Mouse (Mus musculus) ovary, postnatal 10 days (tissue): ENCODE results near the gene Mical3.

ENCODE experiments used
- DNase-seq: peaks from one replicate; pipeline ENCODE4 v3.0.0; 2022; ENCODE audit warnings: low spot score

Gene Mical3

DNA sequence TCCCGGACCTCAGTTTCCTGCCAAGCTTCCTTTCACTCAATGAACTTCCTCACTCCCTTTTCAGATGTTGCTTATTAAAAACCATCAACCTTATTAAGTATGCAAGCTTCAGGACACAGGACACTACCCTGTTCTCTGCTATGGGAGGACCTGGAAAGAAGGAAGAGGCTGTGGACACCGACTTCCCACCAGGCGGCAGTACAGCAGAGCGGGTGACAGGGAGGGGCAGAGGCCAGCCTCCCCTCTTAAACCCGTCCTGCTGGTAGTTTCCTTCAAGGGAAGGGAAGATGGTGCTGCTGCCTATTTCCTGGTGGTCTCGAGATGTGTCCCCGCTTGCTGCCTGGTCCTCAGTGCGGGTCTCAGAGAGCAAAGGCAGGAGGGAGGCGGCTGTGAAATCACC is 117.0 kb downstream of the Mical3 start:
- no peak for DNase-seq

DNA sequence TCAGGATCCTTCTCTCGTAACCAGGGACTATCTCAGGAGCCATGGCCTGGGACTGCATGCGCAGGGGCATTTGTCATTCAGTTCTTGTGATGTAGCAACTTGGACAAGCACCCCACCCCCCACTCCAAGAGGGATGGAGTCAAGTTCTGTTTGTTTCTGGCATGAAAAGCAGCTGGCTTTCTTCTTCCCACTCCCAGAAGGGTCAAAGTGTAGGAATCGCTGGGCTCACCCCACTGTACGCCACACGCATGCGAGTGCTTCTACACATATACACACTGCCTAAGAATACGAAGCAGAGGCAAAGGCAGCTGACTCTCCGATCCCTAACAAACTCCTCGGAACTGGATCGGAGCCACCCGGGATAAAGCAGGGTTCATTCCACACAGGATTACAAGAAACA is 119.1 kb downstream of the Mical3 start:
- DNase-seq, result no peak

DNA sequence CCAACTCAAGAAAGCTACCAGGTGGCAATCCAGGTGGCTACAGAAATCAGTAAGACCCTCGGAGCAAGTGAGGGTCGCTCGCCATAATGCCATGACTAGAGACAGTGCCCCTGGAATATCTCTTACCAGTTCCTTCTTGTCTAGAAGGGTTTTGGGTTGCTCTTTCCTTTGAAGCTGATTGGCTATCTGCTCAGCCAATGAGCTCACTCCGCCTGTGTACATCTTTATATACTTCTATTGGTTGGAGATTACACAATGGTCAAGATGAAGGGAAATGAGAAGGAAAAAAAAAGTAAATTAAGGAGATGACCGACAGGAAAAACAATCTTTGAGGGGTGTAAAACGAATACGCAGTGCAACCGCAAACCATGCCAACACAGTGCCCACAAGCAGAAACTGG is 121.1 kb downstream of the Mical3 start:
- DNase-seq, result no peak

DNA sequence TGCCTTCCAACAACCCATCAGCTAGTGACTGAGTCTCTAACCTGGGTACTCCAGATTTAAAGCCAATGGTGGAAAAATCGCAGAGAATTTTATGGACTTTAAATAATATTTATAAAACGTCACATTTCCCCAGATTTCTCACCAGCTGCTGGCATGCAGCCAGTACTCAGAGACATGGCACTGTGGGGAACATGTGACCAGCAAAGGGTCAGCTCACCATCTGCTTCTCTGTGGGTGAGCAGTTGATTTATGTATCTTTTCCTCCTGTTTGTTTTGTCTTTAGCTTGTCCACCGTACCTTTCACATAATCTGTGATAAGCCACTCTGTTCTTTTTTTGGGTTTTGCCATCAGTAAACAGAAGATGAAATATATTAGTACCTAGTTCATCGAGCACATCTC is 125.8 kb downstream of the Mical3 start:
- DNase-seq, result no peak

DNA sequence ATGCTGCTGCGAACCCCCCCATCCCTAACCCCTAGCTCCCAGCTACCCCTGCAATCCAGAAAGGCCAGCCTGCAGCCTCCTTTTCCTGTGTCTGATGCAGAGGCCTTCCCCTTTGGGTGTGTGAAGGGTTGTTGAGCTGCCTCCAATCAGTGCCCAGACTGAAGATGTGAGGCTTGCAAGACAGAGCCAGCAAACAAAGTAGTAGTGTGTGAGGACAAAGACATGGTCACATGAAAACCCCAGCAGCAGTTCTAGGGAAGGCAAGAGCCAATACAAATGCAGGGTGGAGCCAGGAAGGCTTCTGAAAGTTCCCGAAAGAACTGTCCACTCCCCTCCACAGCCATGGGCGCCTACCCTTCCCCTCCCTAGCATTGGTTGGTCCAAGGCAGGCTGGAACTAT is 127.8 kb downstream of the Mical3 start:
- DNase-seq, result no peak

DNA sequence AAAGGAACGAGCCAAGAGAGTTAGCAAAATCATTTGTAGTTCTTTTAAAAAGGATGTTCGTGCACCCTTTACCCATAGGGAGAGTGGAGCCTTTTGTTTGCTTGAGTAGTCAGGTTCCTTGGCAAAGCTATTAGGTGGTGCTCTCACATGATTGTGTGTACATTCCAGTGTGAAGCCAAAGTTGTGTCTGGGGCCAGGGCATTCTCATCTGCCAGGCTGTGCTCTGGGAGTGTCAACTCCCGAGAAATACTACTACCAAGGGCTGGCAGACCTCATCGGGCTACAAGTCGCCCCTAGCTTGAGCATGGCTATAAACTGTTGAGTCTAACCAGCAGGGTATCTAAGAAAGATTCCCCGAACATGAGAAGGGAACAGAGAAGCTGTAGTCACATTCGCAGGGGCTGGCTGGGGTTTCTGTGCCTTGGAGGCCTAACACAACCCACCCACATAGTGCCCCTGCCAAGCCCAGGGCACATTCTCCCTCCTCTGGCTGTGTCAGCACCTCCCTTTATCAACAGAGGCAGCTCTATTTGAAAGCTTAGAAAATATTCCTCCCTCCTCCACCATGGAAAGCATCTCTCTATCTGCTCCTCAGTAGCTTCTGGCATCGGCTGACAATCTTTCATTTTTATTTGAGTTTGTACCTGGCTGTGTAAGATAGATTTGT is 130.8 kb downstream of the Mical3 start:
- no peak for DNase-seq

DNA sequence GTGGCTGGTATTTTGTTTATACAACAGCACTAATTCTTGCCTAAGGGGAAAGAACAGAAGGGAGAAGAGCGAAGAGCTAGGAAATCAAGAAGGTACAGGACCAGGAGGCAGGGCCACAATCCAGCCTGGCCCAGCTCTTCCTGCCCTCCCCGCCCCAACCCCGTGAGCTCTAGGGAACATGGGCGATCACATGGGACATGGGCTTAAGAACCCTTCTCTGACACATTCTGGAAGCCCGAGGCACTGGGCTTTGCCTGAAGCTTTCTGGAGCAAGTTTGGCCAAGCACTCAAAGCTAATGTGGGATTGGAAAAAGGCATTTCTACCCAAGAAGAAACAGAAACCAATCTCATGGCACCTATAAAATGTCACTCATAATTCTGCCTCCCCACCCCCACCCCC is 131.7 kb downstream of the Mical3 start:
- no peak for DNase-seq

DNA sequence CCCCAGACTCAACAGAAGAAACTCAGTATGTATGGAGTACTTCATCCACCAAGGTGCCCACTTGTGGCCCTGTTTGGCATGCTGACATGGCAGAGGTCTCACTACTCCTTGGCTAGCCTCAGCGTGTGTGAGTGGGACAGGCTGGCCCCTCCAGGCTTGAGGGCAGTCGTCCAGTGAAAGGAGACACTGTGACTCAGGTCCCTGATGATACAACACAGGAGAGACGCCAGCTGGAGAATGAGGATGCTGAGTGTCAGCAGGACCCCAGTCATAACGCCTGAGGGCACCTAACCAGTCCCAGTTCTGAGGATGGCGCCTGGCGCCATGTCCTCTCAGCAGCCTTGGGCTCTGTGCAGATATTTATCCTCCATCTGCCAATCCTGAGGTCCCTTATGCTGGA is 134.2 kb downstream of the Mical3 start:
- no peak for DNase-seq

DNA sequence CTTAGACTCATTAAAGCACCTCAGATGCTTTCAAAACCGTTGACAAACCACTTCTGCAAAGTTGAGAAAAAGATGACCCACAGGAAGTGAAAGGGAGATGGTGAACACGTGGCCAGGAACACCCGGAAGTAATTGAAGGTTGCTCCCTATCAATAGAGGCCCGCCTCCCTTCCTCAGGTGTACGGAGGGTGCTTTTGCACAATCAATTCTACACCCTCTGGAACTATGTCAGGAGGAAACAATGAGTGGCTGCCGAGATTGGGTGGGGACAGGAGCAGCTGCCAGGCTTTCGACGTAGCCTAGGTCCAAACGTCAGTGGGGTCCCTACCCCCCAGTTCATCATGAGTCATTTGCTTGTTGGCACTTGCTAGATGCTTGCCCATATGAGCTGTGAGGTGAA is 135.3 kb downstream of the Mical3 start:
- DNase-seq, result no peak

DNA sequence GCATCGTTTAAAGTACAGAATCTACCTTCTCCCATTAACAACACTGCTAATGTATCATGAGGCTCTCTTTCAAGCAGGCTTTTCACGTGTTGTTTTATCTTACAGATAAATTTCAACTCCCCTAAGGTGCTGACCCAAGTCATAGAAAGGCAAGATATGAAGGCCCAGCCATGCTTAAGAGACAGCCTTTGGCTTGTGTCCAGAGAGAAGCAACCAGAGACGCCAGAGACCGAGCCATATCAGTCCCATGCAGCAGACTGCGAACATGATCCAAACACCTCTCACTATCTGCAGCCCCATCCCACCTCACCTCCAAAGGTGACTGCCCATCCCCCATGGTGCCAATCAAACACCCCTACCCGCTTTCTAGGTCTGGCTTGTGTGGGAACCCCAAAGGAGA is 138.9 kb downstream of the Mical3 start:
- no peak for DNase-seq

DNA sequence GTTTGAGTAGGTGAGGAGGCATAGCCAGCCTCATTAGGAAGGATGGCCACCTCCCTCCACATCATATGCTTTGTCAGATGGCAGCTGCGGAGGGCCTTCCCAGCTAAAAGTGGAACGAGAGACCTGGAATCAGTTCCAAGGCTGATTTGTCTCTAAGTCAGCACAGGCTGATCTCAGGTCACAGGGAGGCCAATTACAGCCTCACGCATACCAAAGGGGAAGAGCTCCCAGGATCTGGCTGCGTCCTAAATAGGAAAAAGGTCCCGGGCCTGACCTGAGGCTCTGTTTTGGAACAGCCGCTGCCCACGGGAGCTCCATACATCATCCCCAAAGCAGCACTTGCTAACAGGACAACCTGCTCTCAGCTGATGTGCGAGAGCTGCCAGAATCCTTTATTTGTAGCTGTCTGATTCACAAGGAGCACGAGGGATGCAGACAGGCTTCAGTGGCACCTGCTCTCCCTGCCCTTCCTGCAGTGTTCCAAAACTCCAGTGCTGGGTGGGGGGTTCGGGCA is 143.2 kb downstream of the Mical3 start:
- DNase-seq, result no peak

DNA sequence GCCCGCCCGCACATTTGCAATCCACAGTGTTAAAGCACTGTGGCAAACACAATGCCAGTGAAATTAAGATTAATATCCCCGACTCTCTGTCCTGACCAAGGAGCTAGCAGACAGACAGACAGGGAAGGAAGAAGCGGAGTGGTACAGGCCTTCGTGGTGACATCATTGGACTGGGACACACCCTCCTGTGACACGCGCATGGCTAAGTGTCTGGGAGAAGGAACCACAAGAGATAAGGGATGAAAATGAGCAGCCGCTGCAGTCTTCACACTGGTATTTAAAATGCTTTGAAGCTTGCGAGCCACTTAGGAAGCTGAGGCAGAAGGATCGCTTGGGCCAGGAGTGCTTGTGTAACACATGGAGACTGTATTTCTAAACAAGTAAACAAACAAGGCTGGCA is 143.6 kb downstream of the Mical3 start:
- DNase-seq, result no peak

DNA sequence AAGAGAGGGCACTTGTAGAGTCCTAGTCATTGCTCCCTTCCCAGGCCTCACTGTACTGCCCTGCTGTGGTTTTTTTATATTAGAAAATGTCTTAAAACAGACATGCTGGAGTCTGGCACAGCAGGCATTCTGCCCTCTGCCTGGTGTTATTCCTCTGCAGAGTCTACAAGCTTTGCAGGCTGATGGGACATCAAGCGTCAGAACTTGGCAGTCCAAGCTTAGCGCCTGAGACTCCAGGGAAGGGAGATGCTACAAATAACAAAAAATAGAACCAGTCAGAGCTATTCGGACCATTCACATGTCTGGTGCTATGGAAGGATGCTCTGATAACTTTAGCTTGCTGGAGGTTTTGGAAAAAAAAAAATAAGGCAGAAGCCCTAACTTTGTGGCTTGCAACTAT is 144.6 kb downstream of the Mical3 start:
- DNase-seq, result no peak

DNA sequence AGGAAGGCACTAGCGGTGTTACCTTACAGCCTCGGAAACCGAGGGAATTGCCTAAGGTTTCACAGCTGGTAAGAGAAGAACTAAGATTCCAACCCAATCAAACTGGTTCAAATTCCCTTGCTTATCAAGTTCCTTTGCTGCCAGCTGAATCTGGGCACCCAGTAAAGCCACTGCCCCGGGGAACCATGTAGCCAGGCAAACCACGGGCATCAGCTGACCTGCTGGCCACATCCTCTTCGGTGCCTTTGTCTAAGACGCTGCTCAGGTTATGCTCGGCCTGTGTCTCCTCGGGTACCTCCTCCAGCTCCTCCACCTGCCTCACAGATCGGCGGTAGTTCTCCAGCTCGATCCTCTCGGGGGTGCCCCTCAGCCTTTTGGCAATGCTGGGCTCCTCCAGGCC is 148.5 kb downstream of the Mical3 start:
- no peak for DNase-seq

DNA sequence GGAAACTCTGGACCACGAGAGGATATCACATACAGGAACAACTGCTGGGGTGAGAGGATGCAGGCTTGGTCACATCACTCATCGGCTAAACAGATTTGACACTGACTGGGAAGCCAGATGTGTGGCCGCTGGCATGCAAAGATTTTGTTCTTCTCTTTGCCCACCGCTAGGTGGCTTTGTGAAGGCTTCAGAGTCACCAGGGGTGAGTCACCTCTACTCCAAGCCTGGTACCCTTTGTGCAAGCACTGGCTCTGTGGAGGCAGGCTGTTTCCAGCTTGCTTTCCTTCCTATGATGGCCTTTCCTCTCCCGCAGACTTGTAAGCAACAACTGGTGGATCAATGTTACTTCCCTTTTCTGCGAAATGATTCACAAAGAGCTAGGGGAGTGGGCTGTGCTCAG is 149.3 kb downstream of the Mical3 start:
- DNase-seq, result no peak

DNA sequence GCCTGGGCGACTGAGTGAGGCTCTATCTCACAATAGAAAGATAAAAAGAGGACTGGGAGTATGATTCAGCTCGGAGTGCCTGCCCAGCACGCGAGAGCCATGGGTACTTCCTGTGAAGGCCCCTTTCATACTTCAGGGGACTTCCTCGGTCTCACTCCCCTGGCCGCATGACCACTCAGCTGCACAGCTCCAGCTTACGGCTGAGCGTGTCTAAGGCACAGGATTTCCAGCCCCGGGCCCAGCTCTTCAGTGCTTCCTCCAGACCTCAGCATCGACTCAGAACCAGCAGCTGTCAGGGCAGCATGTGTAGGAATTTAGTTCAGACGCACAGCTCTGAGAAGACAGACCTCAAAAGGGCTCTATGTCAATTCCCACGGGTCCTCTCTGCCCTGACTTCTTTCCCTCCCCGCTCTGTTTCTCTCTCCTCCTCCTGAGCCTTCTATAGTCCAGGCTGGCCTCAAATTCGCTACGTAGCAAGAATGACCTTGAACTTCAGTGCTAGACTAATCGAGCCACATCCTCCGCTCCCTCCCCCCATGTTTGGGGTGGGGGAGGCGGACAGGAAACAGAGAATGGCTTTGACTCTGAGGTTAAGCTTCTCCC is 152.7 kb downstream of the Mical3 start:
- DNase-seq, result no peak

DNA sequence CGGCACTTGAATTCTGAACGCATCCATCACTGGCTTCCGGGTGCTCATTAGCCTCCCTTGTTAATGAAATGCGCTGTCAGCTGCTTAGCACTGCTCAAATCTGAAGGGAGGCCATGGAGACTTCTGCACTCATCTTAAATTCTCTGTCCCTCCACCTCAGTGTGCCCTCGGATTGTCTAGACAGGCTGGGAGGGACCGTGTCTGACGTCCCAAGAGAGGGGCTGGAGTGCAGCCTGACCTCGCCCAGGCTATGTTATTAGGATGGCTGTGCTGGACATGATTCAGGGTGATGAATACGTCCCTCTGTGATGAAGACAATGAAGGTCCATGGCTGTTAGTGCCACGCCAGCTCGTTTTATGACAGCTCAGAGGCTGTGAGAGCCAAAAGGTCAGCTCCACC is 153.8 kb downstream of the Mical3 start:
- DNase-seq, result no peak

DNA sequence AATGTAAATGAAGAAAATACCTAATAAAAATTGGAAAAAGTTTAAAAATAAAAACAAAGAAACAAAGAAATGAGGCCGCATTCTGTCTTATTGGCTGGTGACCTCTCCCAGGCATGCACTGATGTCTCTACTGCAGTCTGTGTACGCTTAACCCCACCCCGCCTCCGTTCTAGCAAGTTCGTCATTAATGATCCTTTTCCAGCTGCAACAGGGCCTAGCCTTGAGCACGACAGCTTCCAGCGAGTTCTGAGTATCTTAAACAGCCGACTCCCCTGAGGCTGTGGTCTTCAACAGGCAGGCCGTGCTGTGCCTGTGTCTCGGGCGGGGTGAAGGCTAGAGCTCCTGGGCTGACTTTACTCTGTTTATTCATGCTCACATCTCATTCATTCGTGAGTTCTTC is 154.7 kb downstream of the Mical3 start:
- DNase-seq, result no peak

DNA sequence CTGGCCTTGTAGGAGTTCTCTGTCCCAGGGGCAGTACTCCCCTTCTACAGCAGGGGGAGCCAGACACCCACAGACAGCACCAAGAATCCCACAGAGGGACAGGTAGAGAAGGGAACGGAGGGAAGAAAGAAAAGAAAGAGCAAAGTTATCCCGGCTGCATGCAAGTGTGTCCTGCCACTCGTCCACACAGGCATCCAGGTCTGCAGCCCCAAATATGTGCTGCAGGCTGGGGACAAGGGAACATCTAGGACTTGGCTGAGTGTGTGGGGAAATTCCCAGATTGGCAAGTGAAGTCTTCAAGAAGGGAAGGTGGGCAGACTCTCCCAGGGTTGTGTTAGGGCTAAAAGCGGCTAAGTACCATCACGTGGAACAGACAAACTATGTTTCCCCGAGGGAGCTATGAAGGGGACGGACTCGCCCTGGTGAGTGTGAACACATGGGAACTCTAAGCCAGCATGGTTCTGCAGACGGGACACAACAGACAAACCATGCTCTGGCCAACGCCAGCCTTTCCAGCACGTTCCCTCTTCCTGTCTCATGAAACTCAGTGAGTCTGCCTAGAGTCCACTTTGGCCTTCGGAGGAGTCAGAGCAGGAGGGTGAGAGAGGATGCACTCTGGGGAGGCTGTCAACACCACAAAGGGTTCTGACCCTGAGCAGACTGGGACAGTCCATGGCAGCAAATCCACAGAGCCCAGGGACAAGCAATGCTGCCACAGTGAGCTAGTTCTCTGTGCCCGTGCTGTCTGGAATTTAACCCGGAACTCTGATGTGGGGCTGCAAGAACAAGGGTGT is 158.8 kb downstream of the Mical3 start:
- DNase-seq, result peak; percentile 69

DNA sequence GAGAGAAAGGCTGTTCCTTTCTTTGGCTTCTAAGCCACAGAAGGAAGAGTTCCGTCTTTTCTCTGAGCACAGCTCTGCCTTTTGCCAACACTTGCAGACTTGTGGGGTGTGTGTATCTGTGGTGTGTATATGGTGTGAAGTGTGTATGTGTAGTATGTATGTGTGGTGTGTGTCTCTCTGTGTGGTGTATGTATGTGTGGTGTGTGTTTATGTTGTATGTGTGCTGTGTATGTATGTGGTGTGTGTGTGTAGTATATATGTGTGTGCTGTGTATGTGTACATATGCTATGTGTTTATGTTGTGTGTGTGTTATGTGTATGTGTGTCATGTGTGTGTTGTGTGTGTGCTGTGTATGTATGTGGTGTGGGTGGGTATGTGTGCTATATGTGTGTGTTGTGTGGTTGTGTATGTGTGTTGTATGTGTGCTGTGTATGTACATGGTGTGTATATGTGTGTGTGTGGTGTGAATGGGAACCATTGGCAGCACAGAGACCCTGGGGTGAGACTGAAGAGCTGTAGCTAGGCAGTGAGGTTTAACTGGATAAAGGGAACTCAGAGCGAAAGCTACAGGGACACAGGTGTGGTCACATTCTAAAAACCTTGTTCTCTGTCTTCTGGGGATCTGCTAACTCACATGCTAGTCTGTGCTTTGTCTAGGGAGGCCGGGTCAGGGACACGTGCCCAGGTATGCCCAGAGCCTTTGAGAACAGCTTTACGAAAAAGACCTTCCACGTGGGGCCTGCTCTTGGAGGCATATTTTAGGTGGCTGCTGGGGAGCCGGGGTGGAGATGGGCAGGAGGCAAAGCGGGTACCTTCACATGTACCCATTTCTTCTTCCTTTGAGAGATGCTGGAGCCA is 159.6 kb downstream of the Mical3 start:
- no peak for DNase-seq

DNA sequence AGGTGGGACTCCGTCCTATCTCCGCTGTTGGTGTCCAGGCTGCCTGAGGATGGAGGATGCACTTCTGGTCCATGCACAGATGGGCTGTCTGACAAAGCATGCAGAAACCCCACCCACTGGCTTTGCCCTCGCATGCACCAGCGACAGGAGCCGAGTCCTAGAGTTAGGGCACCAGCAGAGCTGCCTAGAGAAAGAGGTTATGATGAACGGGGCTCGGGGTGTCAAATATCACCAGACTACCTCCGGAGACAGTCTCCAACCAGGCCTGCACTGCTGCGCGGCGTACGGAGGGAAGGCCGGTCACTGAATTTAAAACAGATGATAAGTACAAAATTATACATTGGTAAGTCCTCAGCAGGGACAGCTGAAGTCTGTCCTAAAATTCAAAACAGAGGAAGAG is 165.0 kb downstream of the Mical3 start:
- no peak for DNase-seq

DNA sequence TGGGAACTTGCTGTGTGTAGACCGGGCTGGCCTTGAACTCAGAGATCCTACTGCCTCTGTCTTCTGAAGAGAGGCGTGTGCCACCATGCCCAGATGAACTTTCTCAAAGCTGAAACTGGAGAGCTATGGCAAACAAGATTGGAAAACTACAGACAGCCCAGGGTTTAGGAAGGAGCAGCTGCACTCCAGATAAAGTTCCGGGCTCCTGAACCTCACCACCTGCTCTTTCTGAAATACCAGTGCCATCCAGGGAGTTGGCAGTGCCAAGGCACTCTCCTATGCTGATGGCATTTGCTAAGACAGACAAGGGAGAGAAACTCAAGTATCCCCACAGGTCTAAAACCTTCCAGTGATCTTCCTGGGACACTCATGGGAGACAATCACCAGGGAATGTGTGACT is 166.6 kb downstream of the Mical3 start:
- no peak for DNase-seq
